ENCODE assay signal across 8 mouse cellular contexts in the genomic region with DNA sequence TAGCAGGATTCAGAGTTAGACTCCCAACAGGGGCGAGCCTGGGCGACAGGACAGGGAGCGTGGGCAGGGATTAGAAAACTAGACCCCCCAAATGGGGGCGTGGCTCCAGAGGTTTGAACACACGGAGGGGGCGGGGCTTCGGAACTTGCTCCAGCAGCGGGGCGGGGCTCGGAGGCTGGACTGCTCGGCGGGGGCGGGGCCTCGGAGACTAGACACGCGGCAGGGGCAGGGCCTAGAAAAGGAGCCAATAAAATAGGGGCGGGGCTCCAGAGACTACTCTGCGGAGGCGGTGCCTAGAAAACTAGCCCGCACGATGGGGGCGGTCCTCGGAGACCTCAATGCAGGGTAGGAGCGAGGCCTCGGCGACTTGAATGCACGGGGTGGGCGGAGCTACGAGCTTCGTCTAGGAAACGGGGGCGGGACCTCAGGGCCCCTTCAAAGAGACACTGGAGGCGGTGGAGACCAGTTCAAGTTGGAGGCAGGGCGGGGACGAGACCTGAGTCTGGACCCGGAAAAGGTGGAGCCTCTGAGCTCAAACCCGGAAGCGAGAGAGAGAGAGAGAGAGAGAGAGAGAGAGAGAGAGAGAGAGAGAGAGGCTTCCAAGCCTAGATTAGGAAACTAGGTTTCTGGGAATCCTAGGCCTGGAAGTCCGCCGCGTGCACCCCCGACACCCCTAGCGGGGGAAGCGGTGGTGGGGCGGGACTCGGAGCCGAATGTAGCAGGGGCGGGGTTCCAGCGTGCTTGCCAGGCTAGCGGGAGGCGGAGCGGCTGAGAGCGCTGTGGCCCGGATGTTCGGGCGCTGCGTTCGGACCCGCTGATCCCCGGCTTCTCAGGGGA. TPM values are rescaled to one million over a fixed set of nuclear protein-coding genes. Genes with fewer than 3 reads are reported as not detected.
A peak's percentile ranks its signal among the peaks of the same experiment; 100 is the strongest.
DNase-seq lines count a peak whose midpoint lies in the region; ATAC-seq and TF ChIP-seq lines count a peak whose summit lies in the region.

A gene (minus strand): TSS at position 111 of the 837 bp plus-strand sequence.
A gene (plus strand): TSS at position 261 of the 837 bp plus-strand sequence.

- H3K27me3 ChIP-seq in forebrain, embryonic 10.5 days (ENCODE audit: poor library complexity, severe bottlenecking), result no peaks in the 10 kb centered on the region
- H3K27me3 ChIP-seq in heart, embryonic 15.5 days, result no peaks in the 10 kb centered on the region
- H3K27me3 ChIP-seq in liver, embryonic 14.5 days (ENCODE audit: control insufficient read depth, insufficient read depth, low read length), result peaks cover 9% of the 10 kb centered on the region; the same call in 1 of the 2 replicates
- H3K27me3 ChIP-seq in neural tube, embryonic 11.5 days (ENCODE audit: control insufficient read depth, insufficient read depth, low read length), result no peaks in the 10 kb centered on the region
- no peaks in the 10 kb centered on the region for H3K27me3 ChIP-seq in stomach, postnatal 0 days (ENCODE audit: control insufficient read depth, insufficient read depth, low read length)

- no peaks in the 10 kb centered on the region for H3K9me3 ChIP-seq in forebrain, embryonic 10.5 days
- no peaks in the 10 kb centered on the region for H3K9me3 ChIP-seq in heart, embryonic 15.5 days (replicated peaks)
- no peaks in the 10 kb centered on the region for H3K9me3 ChIP-seq in liver, embryonic 14.5 days (ENCODE audit: control insufficient read depth, low read length)
- no peaks in the 10 kb centered on the region for H3K9me3 ChIP-seq in neural tube, embryonic 11.5 days (ENCODE audit: control insufficient read depth, low read length)
- H3K9me3 ChIP-seq in stomach, postnatal 0 days (ENCODE audit: control insufficient read depth, low read length), result no peaks in the 10 kb centered on the region

- peak within 1 kb of the TSS; percentile 74 for H3K4me3 ChIP-seq in forebrain, embryonic 10.5 days
- peak within 1 kb of the TSS; percentile 77 for H3K4me3 ChIP-seq in heart, embryonic 15.5 days
- peak within 1 kb of the TSS; percentile 84 to 91 for H3K4me3 ChIP-seq in liver, embryonic 14.5 days (ENCODE audit: insufficient read depth in 1 of 2, low read depth in 2 of 2, low read length in 2 of 2)
- H3K4me3 ChIP-seq in neural tube, embryonic 11.5 days (ENCODE audit: low read depth, low read length), result peak within 1 kb of the TSS; percentile 69
- peak within 1 kb of the TSS; percentile 62 for H3K4me3 ChIP-seq in stomach, postnatal 0 days (ENCODE audit: low read depth, low read length)

- ATAC-seq in heart, embryonic 15.5 days (replicated peaks; ENCODE audit: insufficient number of reproducible peaks, insufficient read depth, low FRiP score, low read depth), result peak; percentile 96
- peak; percentile 89 for ATAC-seq in liver, embryonic 14.5 days (ENCODE audit: insufficient read depth)
- peak; percentile 97 for ATAC-seq in neural tube, embryonic 11.5 days (ENCODE audit: insufficient read depth, low FRiP score, low TSS enrichment)
- ATAC-seq in stomach, postnatal 0 days (ENCODE audit: low FRiP score, low TSS enrichment), result peak; percentile 99

- H3K4me2 ChIP-seq in heart, embryonic 15.5 days, result peak within 1 kb of the TSS; percentile 84
- H3K4me2 ChIP-seq in liver, embryonic 14.5 days (ENCODE audit: low read depth), result peak within 1 kb of the TSS; percentile 90
- H3K4me2 ChIP-seq in neural tube, embryonic 11.5 days (ENCODE audit: low read depth), result peak within 1 kb of the TSS; percentile 79
- H3K4me2 ChIP-seq in stomach, postnatal 0 days (replicated peaks; ENCODE audit: low read depth), result peak within 1 kb of the TSS; percentile 91

- peak; percentile 98 to 99 for DNase-seq in CD8-positive naive resting alpha-beta T cell, adult 2 months (ENCODE audit: low read depth in 2 of 2, low spot score in 2 of 2)
- DNase-seq in c-Kit-positive CD71-negative TER-119-negative erythroid progenitor cells, embryonic 14.5 days (ENCODE audit: low read depth), result peak; percentile 99
- peak; percentile 100 for DNase-seq in forebrain, embryonic 10.5 days (ENCODE audit: extremely low spot score, low spot score)
- peak; percentile 100 for DNase-seq in kidney, postnatal 25 days
- peak; percentile 94 to 96 (median 95) for DNase-seq in liver, embryonic 14.5 days (ENCODE audit: low read depth in 3 of 3, low spot score in 3 of 3)
- peak; percentile 99 for DNase-seq in neural tube, embryonic 11.5 days (ENCODE audit: low spot score)
- DNase-seq in stomach, postnatal 0 days (ENCODE audit: low spot score), result peak; percentile 100

- under 1% methylated on average over 60 of the region's 60 CpGs for WGBS in forebrain, embryonic 10.5 days
- WGBS in heart, embryonic 15.5 days, result under 1% methylated on average over 57 of the region's 60 CpGs
- under 1% methylated on average over 60 of the region's 60 CpGs for WGBS in liver, embryonic 14.5 days (ENCODE audit: insufficient replicate concordance)
- WGBS in neural tube, embryonic 11.5 days, result 1% methylated on average over 60 of the region's 60 CpGs
- under 1% methylated on average over 59 of the region's 60 CpGs for WGBS in stomach, postnatal 0 days

- peak within 1 kb of the TSS; percentile 95 for H3K27ac ChIP-seq in forebrain, embryonic 10.5 days
- peak within 1 kb of the TSS; percentile 97 for H3K27ac ChIP-seq in heart, embryonic 15.5 days
- H3K27ac ChIP-seq in liver, embryonic 14.5 days, result peak within 1 kb of the TSS; percentile 66
- peak within 1 kb of the TSS; percentile 97 for H3K27ac ChIP-seq in neural tube, embryonic 11.5 days (ENCODE audit: low read depth, low read length)
- H3K27ac ChIP-seq in stomach, postnatal 0 days (replicated peaks), result peak within 1 kb of the TSS; percentile 92

- H3K9ac ChIP-seq in heart, embryonic 15.5 days, result peak within 1 kb of the TSS; percentile 79
- H3K9ac ChIP-seq in liver, embryonic 14.5 days (replicated peaks), result peak within 1 kb of the TSS; percentile 78
- peak within 1 kb of the TSS; percentile 93 for H3K9ac ChIP-seq in neural tube, embryonic 11.5 days (ENCODE audit: low read length)
- peak within 1 kb of the TSS; percentile 72 for H3K9ac ChIP-seq in stomach, postnatal 0 days (ENCODE audit: low read length)

- no peak for TF ChIP-seq EP300 in liver, embryonic 14.5 days (IDR thresholded peaks at IDR 0.05; ENCODE audit: low read depth)
- peak; percentile 78 for TF ChIP-seq EP300 in stomach, postnatal 0 days (optimal IDR thresholded peaks at IDR 0.05)

- H3K4me1 ChIP-seq in forebrain, embryonic 10.5 days, result peaks cover 41% of the 10 kb centered on the region
- H3K4me1 ChIP-seq in heart, embryonic 15.5 days (replicated peaks), result peaks cover 28% of the 10 kb centered on the region
- peaks cover 0 to 3% of the 10 kb centered on the region in 2 experiments; a peak in 3 of 4 replicates for H3K4me1 ChIP-seq in liver, embryonic 14.5 days (replicated peaks; ENCODE audit: control insufficient read depth in 2 of 2, insufficient read depth in 2 of 2, low read length in 1 of 2)
- peaks cover 3% of the 10 kb centered on the region; the same call in 1 of the 2 replicates for H3K4me1 ChIP-seq in neural tube, embryonic 11.5 days (ENCODE audit: control insufficient read depth, insufficient read depth, low read length)
- peaks cover 3% of the 10 kb centered on the region for H3K4me1 ChIP-seq in stomach, postnatal 0 days (replicated peaks; ENCODE audit: control insufficient read depth, insufficient read depth)

- TF ChIP-seq CTCF in liver, embryonic 14.5 days (IDR thresholded peaks at IDR 0.05; ENCODE audit: low read depth), result no peak
- TF ChIP-seq CTCF in stomach, postnatal 0 days (IDR thresholded peaks at IDR 0.05; ENCODE audit: low read depth), result peak; percentile 47

- H3K36me3 ChIP-seq in forebrain, embryonic 10.5 days (replicated peaks), result peaks cover 10% of the 10 kb centered on the region
- peaks cover 7% of the 10 kb centered on the region; the same call in 1 of the 2 replicates for H3K36me3 ChIP-seq in heart, embryonic 15.5 days
- H3K36me3 ChIP-seq in liver, embryonic 14.5 days (replicated peaks; ENCODE audit: control insufficient read depth, insufficient read depth, low read depth), result no peaks in the 10 kb centered on the region
- no peaks in the 10 kb centered on the region for H3K36me3 ChIP-seq in neural tube, embryonic 11.5 days (ENCODE audit: control insufficient read depth, insufficient read depth, low read length)
- H3K36me3 ChIP-seq in stomach, postnatal 0 days (ENCODE audit: control insufficient read depth, insufficient read depth, low read length), result no peaks in the 10 kb centered on the region; the same call in 1 of the 2 replicates

RNA-seq across cellular contexts. Expression of the first gene that starts in this region (rescaled TPM):
- 7.0 and 7.2 TPM in 2 replicates for polyA plus RNA-seq in forebrain, embryonic 10.5 days (2016; fragmentation: Nextera tagmentation; extraction: Ambion mirVana)
- 19.9 TPM in 2 replicates for polyA plus RNA-seq in heart, embryonic 15.5 days (2015; fragmentation: Nextera tagmentation; extraction: Ambion mirVana)
- polyA plus RNA-seq in liver, embryonic 14.5 days (2012; rRNA removed), result 5.2 and 5.7 TPM in 2 replicates
- 6.0 and 7.0 TPM in 2 replicates for polyA plus RNA-seq in liver, embryonic 14.5 days (2014; fragmentation: Nextera tagmentation; extraction: Ambion mirVana)
- polyA plus RNA-seq in neural tube, embryonic 11.5 days (2014; fragmentation: Nextera tagmentation; extraction: Ambion mirVana), result 8.2 and 9.9 TPM in 2 replicates
- polyA plus RNA-seq in stomach, postnatal 0 days (2015; fragmentation: Nextera tagmentation; extraction: Ambion mirVana), result 8.0 and 8.7 TPM in 2 replicates

RNA-seq across cellular contexts. Expression of the second gene that starts in this region (rescaled TPM):
- polyA plus RNA-seq in forebrain, embryonic 10.5 days (2016; fragmentation: Nextera tagmentation; extraction: Ambion mirVana), result 71.9 and 73.2 TPM in 2 replicates
- 65.8 and 73.2 TPM in 2 replicates for polyA plus RNA-seq in heart, embryonic 15.5 days (2015; fragmentation: Nextera tagmentation; extraction: Ambion mirVana)
- polyA plus RNA-seq in liver, embryonic 14.5 days (2012; rRNA removed), result 10.5 and 12.8 TPM in 2 replicates
- polyA plus RNA-seq in liver, embryonic 14.5 days (2014; fragmentation: Nextera tagmentation; extraction: Ambion mirVana), result 12.8 and 13.3 TPM in 2 replicates
- polyA plus RNA-seq in neural tube, embryonic 11.5 days (2014; fragmentation: Nextera tagmentation; extraction: Ambion mirVana), result 68.5 and 71.4 TPM in 2 replicates
- 40.6 and 43.1 TPM in 2 replicates for polyA plus RNA-seq in stomach, postnatal 0 days (2015; fragmentation: Nextera tagmentation; extraction: Ambion mirVana)

Comparison
In these comparisons a context has a peak if more than half of its experiments do, and no peak if none do; other contexts are left out.
1. Peak in every context shown above with its lines: DNase-seq, ATAC-seq, H3K4me3 ChIP-seq and H3K27ac ChIP-seq.